Mouse (Mus musculus) ES-E14 (cell line): ENCODE measurements around the gene Acvr1b. TPM values are rescaled to one million over a fixed set of nuclear protein-coding genes. Genes with fewer than 3 reads are reported as not detected.

ENCODE experiments used
- DNase-seq: peaks from one replicate; pipeline ENCODE4 v3.0.0-alpha.2; 2013; ENCODE audit warnings: low read depth, low spot score
- H3K27ac ChIP-seq: 2 replicates; pipeline ENCODE4 v1.5.1; 2012; ENCODE audit warnings: low read depth, mild to moderate bottlenecking, low read length, moderate library complexity, mixed read lengths; ENCODE audit not compliant: poor library complexity, insufficient read depth, severe bottlenecking
- H3K36me3 ChIP-seq: 2 replicates; pipeline ENCODE4 v1.6.1; 2012; ENCODE audit warnings: mild to moderate bottlenecking, low read length, moderate library complexity, mixed read lengths; ENCODE audit not compliant: control insufficient read depth, poor library complexity, insufficient read depth, severe bottlenecking
- H3K4me1 ChIP-seq, 2 experiments: fragments of 150-350 bp in 1 of 2; sonication (generic) in 1 of 2; 2 replicates each; pipeline ENCODE4 v1.6.1; 2012; ENCODE audit warnings: low read length in 2 of 2, mild to moderate bottlenecking in 1 of 2, mixed read lengths in 1 of 2; ENCODE audit not compliant: control insufficient read depth in 2 of 2, insufficient read depth in 2 of 2, poor library complexity in 1 of 2
- H3K4me3 ChIP-seq, 2 experiments: fragments of 150-350 bp in 1 of 2; sonication (generic) in 1 of 2; 2 replicates each; pipeline ENCODE4 v1.5.1; 2012; ENCODE audit warnings: low read length in 2 of 2, low read depth in 1 of 2, mild to moderate bottlenecking in 1 of 2, mixed read lengths in 1 of 2; ENCODE audit not compliant: insufficient read depth in 1 of 2, poor library complexity in 1 of 2, severe bottlenecking in 1 of 2
- H3K9ac ChIP-seq: 2 replicates; pipeline ENCODE4 v1.6.1; 2012; ENCODE audit warnings: low read depth, mild to moderate bottlenecking, low read length, mixed read lengths; ENCODE audit not compliant: poor library complexity, insufficient read depth, severe bottlenecking
- H3K9me3 ChIP-seq: fragments of 150-350 bp; sonication (generic); 2 replicates; pipeline ENCODE4 v1.6.1; 2012; ENCODE audit warnings: low read depth, mild to moderate bottlenecking, low read length; ENCODE audit not compliant: control insufficient read depth, insufficient read depth
- CHD2 ChIP-seq: IDR thresholded peaks from 2 replicates; pipeline ENCODE4 v1.6.1; 2014; ENCODE audit warnings: mild to moderate bottlenecking, low read depth, low read length, inconsistent platforms
- HCFC1 ChIP-seq: IDR thresholded peaks from 2 replicates; pipeline ENCODE4 v1.6.1; 2012; ENCODE audit warnings: low read length, inconsistent platforms, borderline replicate concordance; ENCODE audit not compliant: insufficient read depth
- MAFK ChIP-seq: IDR thresholded peaks from 2 replicates; pipeline ENCODE4 v1.6.1; 2014; ENCODE audit warnings: mild to moderate bottlenecking, low read depth, low read length, inconsistent platforms; ENCODE audit not compliant: insufficient read depth
- ZC3H11A ChIP-seq: IDR thresholded peaks from 2 replicates; pipeline ENCODE4 v1.6.1; 2012; ENCODE audit warnings: low read depth, mild to moderate bottlenecking, inconsistent platforms, low read length, borderline replicate concordance
- ZNF384 ChIP-seq: IDR thresholded peaks from 2 replicates; pipeline ENCODE4 v1.6.1; 2012; ENCODE audit warnings: low read depth, low read length, inconsistent platforms
- in situ Hi-C, 2 experiments: fragments of 600-800 bp; cut with MboI; formaldehyde crosslinking; loops; one replicate each; pipeline ENCODE4 v1.15.1; 2025; ENCODE audit warnings: low sequenced_read_pairs in 2 of 2, inconsistent platforms in 1 of 2; ENCODE audit not compliant: unreplicated experiment in 2 of 2
- total RNA-seq: library from RNA; depleted of rRNA; stranded (reverse); fragments of 300-350 nt; gene quantifications from 2 replicates; pipeline ENCODE4 v1.2.3, GENCODE M21; 2012

The Acvr1b gene
- total RNA-seq, 1 experiment, result 26.4 TPM

DNA sequence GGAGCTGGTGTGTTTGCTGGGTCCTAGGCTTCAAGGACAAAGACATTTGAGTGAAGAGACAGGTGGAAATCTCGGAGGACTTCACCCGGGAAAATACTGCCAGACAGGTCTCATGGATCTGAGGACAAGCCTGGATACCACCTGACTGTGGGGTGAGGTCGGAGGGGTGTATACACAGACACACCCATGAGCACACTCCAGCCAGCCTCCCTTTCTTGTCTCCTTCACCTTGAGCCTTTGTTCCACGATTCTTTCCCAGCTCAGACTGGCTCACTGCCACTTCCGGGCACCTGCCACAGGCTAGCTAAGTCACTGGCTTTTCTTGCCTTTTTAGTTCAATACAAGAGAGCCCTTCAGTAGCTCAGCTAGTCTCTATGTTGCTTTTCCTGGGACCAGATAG, 9.6 kb upstream of the Acvr1b start:
- in situ Hi-C loops, result no loop called here
- DNase-seq, result peak; percentile 69
- Histone ChIP-seq H3K9ac (peak overlapping the region; percentile 20; the same call in 1 of the 2 replicates), H3K4me3 (peak overlapping the region; percentile 33 to 48; a peak in 3 of 4 replicates), H3K27ac (peak overlapping the region; percentile 70), H3K9me3 (no peaks in the 10 kb centered on the region), H3K4me1 (peaks cover 9 to 22% of the 10 kb centered on the region in 2 experiments; a peak in 3 of 4 replicates), H3K36me3 (no peaks in the 10 kb centered on the region)
- TF ChIP-seq HCFC1, result no peak

DNA sequence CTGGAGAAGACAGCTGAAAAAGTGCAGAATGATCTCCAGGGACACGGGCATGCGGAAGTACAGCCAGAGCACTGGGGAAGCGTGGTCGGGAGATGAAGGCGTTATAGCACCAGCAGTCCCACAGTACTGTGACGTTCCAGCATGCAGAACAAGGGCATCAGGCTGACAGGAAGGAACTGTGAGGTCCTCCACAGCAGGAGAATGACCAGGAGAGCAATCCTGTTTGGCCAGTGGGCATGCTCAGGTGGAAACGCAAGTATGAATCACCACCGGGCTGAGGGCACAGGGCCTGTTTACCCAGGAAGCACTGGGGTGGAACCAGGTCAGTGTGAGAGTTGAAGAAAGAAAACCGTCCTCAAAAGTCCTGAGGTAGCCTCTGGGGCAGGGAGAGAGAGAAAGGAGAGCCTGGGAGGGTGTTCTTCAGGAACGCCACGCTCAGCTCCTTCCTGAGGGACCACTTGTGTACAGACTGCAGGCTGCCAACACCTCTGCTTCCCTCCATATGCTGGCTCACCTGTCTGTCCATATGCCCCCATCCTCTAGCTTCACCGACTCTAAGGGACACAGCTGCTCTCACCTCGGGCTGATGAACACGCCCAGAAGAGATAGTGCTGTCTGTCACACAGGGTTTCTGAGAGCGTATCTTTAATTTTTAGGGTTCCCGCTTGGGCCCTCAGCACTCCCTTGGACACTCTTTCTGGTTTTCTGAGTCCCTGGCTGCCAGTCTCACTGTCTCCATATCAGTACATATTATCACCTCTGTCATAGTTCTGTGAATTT, 8.0 kb upstream of the Acvr1b start:
- Histone ChIP-seq H3K9me3 (no peaks in the 10 kb centered on the region), H3K4me1 (peaks cover 12 to 16% of the 10 kb centered on the region in 2 experiments; a peak in 3 of 4 replicates), H3K4me3 (no peak overlapping the region), H3K36me3 (no peaks in the 10 kb centered on the region), H3K27ac (no peak overlapping the region), H3K9ac (no peak overlapping the region)
- no peak for TF ChIP-seq MAFK
- no peak for TF ChIP-seq ZNF384
- no peak for TF ChIP-seq CHD2
- no peak for TF ChIP-seq ZC3H11A
- TF ChIP-seq HCFC1, result no peak
- in situ Hi-C loops, result no loop called here
- no peak for DNase-seq

DNA sequence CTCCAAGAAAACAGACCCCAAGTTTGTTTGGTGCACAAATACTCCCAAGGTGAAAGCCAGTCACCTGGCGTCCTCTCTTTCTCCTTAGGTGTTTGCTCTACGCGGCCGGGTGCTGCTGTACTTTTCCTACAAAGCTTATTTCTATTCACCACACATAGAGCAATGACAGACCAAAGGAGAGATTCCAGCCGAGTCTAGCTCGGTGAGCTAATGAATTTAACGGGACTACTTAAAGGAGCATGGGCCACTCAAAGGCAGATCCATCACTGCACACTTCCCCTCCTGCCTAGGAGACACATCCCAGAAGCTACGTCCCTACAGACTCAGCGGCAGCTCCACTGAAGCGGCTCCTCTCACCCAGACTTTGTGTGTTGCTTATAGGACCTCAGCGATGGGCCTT, 6.3 kb upstream of the Acvr1b start:
- no peak overlapping the region for H3K4me3 ChIP-seq
- H3K4me1 ChIP-seq, result peaks cover 12 to 16% of the 10 kb centered on the region in 2 experiments; a peak in 3 of 4 replicates
- TF ChIP-seq ZNF384 (no peak), ZC3H11A (no peak), HCFC1 (no peak), MAFK (no peak), CHD2 (no peak)
- no peak overlapping the region for H3K9ac ChIP-seq
- no peaks in the 10 kb centered on the region for H3K36me3 ChIP-seq
- H3K9me3 ChIP-seq, result no peaks in the 10 kb centered on the region
- DNase-seq, result no peak
- in situ Hi-C loops, result no loop called here
- no peak overlapping the region for H3K27ac ChIP-seq

DNA sequence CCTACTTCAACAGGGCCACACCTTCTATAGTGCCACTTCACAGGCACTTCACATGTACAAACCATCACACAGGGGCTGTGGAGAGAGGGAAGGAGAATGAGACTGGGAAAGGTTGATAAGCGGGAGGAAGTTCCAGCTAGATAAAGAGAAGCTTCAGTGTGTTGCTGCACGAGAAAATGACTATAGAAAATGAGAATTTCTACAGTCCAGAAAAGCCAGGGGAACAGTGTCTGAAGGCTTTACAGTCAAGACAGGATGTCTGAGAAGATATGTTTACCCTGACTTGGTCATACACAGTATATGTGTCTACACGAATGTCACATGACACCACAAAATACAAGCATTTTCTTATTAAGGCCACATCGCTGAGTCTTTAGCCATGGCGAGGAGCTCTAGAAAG, 4.0 kb upstream of the Acvr1b start:
- no peaks in the 10 kb centered on the region for H3K36me3 ChIP-seq
- H3K9me3 ChIP-seq, result no peaks in the 10 kb centered on the region
- no peak for DNase-seq
- in situ Hi-C loops, result no loop called here
- peaks cover 5 to 9% of the 10 kb centered on the region in 2 experiments; a peak in 3 of 4 replicates for H3K4me1 ChIP-seq
- H3K9ac ChIP-seq, result no peak overlapping the region
- H3K4me3 ChIP-seq, result no peak overlapping the region
- no peak overlapping the region for H3K27ac ChIP-seq
- TF ChIP-seq HCFC1 (no peak), ZC3H11A (no peak), CHD2 (no peak), MAFK (no peak), ZNF384 (no peak)
